Mouse (Mus musculus) brown adipose tissue, adult 24 weeks (tissue): Measurements from ENCODE around the gene Hcn3. TPM values are rescaled to one million over a fixed set of nuclear protein-coding genes. Genes with fewer than 3 reads are reported as not detected.

Experiments used
- H3K27ac ChIP-seq: fragments of 200-500 bp; replicated peaks from 2 replicates; pipeline ENCODE4 v1.5.1; 2012; ENCODE audit warnings: low read depth, mild to moderate bottlenecking, low read length
- H3K4me1 ChIP-seq: fragments of 200-500 bp; 2 replicates; pipeline ENCODE4 v1.6.1; 2012; ENCODE audit warnings: low read length, mixed read lengths; ENCODE audit not compliant: control insufficient read depth, insufficient read depth, insufficient read length
- H3K4me3 ChIP-seq: fragments of 200-500 bp; 2 replicates; pipeline ENCODE4 v1.5.1; 2012; ENCODE audit warnings: low read depth, mild to moderate bottlenecking, low read length, moderate library complexity; ENCODE audit not compliant: insufficient read depth
- polyA plus RNA-seq: library from polyadenylated mRNA; stranded (reverse); fragments of >200 nt; gene quantifications from 2 replicates; pipeline ENCODE4 v1.2.4, GENCODE M21; 2012; ENCODE audit not compliant: missing spikeins, insufficient read depth, insufficient read length

Gene Hcn3
- polyA plus RNA-seq, result not detected in 2 replicates

DNA sequence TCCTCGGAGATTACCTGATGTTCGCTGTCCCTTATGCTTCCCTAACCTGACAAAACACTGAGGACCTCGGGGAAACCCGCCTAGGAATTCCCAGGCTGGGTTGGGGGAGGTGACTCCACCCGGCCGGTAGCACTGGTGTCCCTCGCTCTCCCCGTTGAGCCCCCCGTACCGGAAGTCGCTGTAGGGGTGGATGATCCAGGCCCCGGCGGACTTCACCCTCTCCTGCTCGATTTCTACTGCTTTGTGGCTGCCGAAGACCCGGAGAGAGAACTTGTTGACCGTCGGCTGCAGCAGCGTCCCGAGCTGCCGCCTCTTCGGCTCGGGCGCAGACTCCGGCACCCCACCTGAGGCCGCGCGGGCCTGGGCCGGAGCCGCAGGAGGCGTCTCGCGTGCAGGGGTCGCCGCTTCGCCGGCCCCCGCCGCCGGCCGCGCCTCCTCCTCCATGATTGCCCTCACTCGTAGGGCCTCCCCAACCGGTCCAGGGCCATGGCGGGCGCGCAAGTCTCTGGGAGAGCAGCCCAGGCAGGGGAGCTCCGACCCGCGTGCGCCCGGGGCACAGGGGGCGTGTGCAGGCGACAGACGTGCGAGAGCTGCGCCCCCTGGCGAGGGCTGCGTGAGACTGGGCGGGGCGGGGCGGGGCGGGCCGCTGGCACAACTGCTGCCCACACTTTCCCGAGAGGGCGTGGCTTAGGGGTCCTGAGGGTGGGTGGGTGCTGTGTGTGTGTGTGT lies at the start of gene Hcn3:
Gene Hcn3, minus strand, starts transcription at position 581 of the 729 bp plus-strand sequence.
- Histone ChIP-seq H3K4me1 (no peaks in the 10 kb centered on the region), H3K4me3 (peak within 1 kb of the TSS; percentile 60), H3K27ac (no peak within 1 kb of the TSS)

DNA sequence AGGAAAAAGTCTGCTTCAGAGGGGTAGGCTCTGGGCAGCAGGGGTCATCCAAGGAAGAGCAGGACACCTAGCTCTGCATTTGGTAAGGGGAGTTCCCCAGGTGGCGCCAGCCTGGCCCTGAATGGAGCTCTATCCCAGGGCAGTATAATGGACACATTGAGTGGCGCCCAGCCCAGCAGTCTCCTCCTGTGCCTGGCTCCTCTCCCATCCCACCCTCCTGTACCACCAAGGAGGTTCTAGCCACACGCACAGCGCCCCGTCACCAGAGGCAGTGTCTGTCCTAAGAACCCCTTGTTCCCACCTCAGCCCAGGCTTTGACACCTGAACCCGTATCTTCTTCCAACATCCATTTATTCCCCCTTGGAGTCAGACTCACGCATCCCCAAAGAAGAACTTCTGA lies 49.7 kb upstream of the Hcn3 start:
- H3K27ac ChIP-seq, result no peak overlapping the region

DNA sequence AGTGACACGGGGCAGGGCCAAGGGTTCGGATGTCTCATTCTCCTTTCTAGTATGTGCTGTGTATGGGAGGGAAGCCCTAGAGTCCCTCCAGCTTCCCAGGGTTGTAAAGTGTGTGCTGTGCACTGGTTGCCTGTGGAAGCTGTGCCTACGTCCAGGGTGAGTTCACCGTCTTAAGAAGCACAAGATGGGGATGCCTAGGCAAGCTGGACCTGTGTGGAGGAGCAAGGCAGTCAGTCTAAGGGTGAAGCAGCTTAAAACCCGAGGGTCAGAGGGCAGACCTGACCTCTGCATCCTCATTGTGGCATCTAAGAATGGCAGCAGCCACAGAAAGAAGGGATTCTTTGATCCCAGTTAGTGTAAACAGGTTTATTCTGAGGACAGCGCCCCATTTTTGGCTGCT lies 48.7 kb upstream of the Hcn3 start:
- no peak overlapping the region for H3K27ac ChIP-seq
- H3K4me3 ChIP-seq, result no peak overlapping the region
- H3K4me1 ChIP-seq, result no peaks in the 10 kb centered on the region

More for the DNA sequence above, 49.7 kb upstream of the Hcn3 start:
- Histone ChIP-seq H3K4me1 (no peaks in the 10 kb centered on the region), H3K4me3 (no peak overlapping the region)

DNA sequence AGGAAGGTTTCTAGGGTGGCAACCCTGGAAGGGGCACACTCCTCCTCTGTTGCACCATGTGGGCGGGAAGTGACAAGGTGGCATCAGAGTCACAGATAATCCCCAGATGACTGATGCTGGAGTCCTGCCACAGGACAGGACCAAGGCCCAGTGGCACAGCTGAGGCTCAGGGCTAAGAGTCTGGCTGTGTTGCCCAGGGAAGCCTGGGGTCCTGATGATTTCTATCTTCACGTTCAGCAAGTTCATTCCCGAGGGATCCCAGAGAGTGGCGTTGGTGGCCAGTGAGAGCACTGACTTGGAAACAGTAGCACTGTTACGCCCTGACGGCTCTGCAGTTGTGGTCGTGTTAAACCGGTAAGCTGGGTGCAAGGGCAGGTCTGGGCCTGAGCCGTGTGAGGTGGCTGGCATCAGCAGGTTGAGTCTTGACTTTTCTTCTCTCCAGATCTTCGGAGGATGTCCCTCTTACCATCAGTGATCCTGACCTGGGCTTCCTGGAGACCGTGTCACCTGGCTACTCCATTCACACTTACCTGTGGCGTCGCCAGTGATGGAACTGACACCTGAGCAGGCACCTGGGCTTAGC lies 48.2 kb upstream of the Hcn3 start:
- Histone ChIP-seq H3K4me3 (no peak overlapping the region), H3K4me1 (peaks cover 3% of the 10 kb centered on the region; the same call in 1 of the 2 replicates), H3K27ac (no peak overlapping the region)

DNA sequence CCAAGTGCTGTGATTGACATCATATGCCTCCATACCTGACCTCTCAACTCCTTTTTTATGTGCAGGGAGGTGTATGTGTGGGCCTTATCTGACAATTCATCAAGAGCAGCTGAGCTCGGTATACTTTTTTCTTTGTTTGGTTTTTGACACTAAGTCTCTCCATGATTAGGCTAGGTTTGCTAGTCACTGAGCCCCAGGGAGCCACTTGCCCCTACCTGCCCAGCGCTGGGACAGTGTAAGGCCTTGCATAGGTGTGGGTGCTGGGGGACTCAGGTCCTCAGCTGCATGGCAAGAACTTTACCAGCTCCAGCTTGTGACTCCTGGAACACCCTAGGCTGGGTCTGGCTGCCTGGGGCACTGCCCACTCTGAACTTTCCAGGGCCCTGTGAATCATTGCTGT lies 46.7 kb upstream of the Hcn3 start:
- H3K4me3 ChIP-seq, result no peak overlapping the region
- peaks cover 3% of the 10 kb centered on the region; the same call in 1 of the 2 replicates for H3K4me1 ChIP-seq
- H3K27ac ChIP-seq, result no peak overlapping the region

DNA sequence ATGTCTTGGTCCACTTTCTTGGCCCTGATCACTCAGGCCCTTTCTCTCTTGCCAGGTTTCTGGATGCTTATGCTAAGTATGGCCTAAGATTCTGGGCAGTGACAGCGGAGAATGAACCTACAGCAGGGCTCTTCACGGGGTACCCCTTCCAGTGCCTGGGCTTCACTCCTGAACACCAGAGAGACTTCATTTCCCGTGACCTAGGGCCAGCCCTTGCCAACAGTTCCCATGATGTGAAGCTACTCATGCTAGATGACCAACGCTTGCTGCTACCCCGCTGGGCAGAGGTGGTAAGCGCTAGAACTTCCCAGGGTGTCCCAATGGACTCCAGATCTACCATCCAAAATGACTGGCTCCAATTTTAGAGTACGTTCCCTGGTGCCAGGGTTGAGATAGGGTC lies 46.1 kb upstream of the Hcn3 start:
- peaks cover 3% of the 10 kb centered on the region; the same call in 1 of the 2 replicates for H3K4me1 ChIP-seq
- no peak overlapping the region for H3K4me3 ChIP-seq
- H3K27ac ChIP-seq, result no peak overlapping the region

DNA sequence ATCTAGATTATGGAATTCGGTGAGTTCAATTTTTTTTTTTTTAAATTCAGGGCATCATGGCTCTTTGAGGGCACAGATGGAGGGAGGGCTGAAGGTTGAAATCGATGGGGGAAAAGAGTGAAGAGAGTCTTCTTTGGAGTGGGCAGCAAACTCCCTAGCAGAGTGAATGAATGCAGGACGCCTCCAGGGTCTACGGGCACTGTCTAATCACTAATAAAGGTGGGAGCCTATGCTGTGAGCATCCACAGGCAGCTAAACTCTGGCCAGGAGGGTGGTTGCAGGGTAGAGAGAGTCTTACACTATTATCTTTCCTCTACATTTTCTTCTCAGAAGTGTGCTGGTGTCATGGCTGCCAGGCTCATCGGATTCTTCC lies 43.1 kb upstream of the Hcn3 start:
- Histone ChIP-seq H3K27ac (peak overlapping the region; percentile 36; the same call in 1 of the 2 replicates), H3K4me3 (peak overlapping the region; percentile 69), H3K4me1 (peaks cover 3% of the 10 kb centered on the region; the same call in 1 of the 2 replicates)

DNA sequence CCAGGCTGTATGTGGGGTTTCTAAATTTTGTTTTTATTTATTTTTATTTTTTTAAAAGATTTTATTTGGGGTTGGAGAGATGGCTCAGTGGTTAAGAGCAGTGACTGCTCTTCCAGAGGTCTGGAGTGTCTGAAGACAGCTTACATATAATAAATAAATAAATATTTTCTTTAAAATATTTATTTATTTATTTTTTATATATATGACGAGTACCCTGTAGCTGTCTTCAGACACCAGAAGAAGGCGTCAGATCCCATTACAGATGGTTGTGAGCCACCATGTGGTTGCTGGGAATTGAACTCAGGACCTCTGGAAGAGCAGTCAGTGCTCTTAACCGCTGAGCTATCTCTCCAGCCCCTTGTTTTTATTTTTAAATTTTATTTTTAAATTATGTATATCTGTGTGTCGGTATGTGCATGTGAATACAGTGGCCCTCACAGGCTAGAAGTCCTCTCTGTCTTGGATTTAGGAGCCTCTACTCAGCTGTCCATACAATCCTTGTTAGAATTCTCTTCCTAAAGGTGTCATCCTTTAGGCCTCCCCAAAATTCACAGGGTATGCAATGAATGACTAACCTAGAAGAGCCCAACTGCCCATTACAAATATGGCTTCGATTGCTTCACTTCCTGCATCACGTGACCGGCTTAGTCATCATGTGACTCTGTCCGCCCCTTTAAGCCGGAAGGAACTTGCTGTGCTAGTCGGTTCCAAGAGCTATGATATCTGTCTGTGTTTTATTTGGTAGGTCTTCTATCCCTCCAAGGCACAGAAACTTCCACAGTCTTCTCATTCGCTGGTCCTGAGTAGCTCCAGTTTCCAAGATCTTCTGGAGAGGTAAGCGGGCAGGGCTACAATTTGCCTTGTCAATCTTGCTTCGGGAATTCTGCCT lies 42.5 kb upstream of the Hcn3 start, which contains the start of gene Gba:
Gene Gba, plus strand, starts transcription at position 676 of the 889 bp plus-strand sequence.
- H3K4me3 ChIP-seq, result peak within 1 kb of the TSS; percentile 69
- H3K27ac ChIP-seq, result peak within 1 kb of the TSS; percentile 36; the same call in 1 of the 2 replicates
- peaks cover 3% of the 10 kb centered on the region; the same call in 1 of the 2 replicates for H3K4me1 ChIP-seq

DNA sequence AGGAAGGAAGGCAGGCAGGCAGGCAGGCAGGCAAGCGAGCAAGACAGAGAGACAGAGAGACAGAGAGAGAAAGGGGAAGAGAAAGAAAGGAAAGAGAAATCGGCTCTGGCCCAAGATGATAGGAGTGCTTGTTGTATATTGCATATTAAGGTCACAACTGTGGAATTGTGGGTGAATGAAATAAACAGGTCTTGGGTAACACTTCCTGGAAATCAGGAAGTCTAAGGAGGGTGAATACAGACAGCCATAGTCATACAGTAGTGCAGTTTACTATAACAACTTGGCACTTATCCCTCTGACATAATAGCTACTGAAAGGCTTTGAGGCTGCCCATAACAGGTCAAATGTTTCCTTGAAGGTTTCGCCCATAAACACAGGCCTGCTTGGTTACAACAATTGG lies 39.8 kb upstream of the Hcn3 start:
- no peak overlapping the region for H3K4me3 ChIP-seq
- peaks cover 3% of the 10 kb centered on the region; the same call in 1 of the 2 replicates for H3K4me1 ChIP-seq
- H3K27ac ChIP-seq, result no peak overlapping the region

DNA sequence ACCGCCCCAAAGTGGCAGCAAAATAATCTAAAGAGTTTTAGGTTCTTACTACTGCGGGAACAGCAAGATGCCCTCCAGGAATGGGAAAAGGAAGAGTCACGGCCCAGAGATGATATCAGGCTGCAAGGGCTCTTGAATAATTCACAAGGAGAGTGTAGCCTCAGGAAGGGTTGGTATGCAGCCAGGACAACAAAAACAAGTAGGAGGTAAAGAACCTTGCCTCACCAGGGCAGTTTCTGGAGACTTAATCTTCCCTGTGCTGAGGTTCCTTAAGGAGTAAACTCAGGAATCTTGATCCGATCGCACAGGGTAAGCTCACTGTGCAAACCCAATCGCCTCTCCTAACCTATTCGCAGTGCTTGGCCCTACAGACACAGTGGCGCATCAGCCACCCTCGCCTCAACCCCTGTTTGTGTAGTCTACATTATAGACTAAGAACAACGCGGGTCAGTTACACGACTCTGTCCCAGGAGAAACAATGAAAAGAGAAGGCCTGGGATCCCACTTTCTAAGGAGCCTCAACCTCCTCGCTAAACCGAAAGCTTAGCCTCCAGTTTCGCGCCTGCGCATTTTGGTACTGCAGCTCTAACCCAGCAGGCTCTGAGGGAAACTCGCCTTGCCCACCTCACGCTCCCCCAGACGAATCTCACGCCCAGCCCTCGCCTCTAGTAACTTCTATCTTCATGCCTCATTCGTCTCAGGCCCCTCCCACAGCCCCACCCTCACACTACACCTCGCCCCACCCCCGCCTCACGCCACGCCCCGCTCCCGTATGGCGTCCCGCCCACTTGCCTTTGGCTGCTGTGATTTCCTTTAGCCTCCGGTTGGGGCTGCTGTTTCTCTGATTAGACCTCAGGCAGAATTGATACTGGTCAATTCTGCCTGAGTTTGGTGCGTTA lies 36.2 kb upstream of the Hcn3 start:
- peak overlapping the region; percentile 52 for H3K27ac ChIP-seq
- no peaks in the 10 kb centered on the region for H3K4me1 ChIP-seq
- peak overlapping the region; percentile 62 for H3K4me3 ChIP-seq

DNA sequence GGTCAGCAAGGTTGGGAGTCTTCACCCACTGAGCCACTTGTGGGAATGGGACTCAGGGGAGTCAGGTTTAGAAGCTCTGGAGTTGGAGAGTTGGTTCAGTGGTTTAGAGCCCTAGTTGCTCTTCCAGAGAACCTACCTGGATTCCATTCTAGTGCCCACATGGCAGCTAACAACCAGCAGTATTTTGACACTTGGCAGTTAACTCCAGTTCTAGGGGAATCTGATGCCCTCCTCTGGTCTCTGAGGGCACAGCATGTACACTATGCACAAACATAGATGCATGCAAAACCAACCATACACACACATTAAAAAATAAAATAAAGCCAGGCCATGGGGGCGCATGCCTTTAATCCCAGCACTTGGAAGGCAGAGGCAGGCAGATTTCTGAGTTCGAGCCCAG lies 33.9 kb upstream of the Hcn3 start:
- H3K4me3 ChIP-seq, result no peak overlapping the region
- no peak overlapping the region for H3K27ac ChIP-seq
- no peaks in the 10 kb centered on the region for H3K4me1 ChIP-seq

DNA sequence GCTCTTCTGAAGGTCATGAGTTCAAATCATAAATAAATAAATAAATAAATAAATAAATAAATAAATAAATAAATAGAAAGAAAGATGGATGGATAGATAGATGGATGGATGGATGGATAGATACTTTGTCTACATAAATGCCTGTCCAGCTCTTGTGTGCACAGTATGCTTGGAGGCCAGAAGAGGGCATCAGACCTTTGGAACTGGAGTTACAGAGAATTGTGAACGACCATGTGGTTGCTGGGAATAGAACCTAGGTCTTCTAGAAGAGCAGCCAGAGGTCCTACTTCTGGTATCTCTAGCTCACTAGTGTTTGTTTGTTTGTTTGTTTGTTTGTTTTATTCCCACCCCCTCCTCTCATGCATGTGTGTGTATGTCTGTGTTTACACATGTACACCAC lies 33.4 kb upstream of the Hcn3 start:
- Histone ChIP-seq H3K4me3 (no peak overlapping the region), H3K27ac (no peak overlapping the region), H3K4me1 (no peaks in the 10 kb centered on the region)

DNA sequence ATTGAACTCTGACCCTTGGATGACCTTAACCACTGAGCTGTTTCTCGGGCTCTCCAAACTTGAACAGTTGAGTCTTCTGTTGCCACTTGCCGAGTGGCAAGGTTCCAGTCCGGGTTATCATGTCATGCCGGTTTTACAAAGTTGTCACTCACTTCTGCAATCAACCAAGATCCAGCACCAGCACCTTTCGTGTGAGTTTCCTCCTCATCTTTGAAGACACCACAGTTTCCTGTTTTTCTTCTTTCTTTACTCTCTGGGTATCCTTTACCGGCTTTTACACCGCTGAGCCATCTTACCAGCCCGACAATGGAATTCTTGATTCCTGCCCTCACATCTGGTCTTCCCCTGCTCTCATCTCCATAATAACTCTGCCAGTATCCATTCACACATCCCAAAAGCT lies 30.4 kb upstream of the Hcn3 start:
- Histone ChIP-seq H3K27ac (no peak overlapping the region), H3K4me3 (no peak overlapping the region), H3K4me1 (no peaks in the 10 kb centered on the region; the same call in 1 of the 2 replicates)

DNA sequence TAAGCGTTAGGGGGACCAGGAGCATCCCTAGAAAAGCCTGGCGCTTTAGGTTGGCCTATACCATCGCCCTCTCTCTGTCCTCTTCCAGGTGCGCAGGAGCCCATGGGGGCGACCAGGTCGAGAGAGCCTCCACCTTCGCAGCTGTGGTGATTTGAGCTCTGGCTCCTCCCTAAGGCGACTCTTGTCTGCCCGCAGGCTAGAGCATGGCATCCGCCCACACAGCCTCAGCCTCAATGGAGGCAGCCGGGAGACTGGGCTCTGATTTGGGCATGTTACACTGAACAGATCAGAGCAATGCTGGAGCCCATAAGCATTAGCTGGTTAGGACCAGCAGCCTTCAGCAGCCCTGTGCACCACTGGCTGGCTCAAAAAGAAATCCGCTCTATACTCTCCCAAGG lies 28.5 kb upstream of the Hcn3 start:
- no peak overlapping the region for H3K27ac ChIP-seq

More for the DNA sequence above, 28.5 kb upstream of the Hcn3 start:
- no peaks in the 10 kb centered on the region; the same call in 1 of the 2 replicates for H3K4me1 ChIP-seq
- H3K4me3 ChIP-seq, result no peak overlapping the region
